Mouse (Mus musculus) stomach, postnatal 0 days (tissue): ENCODE results near the gene 4922502D21Rik. TPM values are rescaled to one million over a fixed set of nuclear protein-coding genes. Genes with fewer than 3 reads are reported as not detected.

Source experiments
- ATAC-seq: fragments of 200-750 bp; cut with Nextera tagmentation; 2 replicates; pipeline ENCODE4 v1.8.0; 2017; ENCODE audit not compliant: low FRiP score, low TSS enrichment
- DNase-seq: peaks from one replicate; pipeline ENCODE4 v3.0.0-alpha.2; 2016; ENCODE audit warnings: low spot score
- H3K27ac ChIP-seq: fragments of 300-500 bp; sonication (generic); replicated peaks from 2 replicates; pipeline ENCODE4 v1.5.1; 2014; ENCODE audit warnings: mild to moderate bottlenecking, control low read depth
- H3K27me3 ChIP-seq: fragments of 300-500 bp; sonication (generic); 2 replicates; pipeline ENCODE4 v1.6.1; 2014; ENCODE audit warnings: low read length; ENCODE audit not compliant: control insufficient read depth, insufficient read depth
- H3K36me3 ChIP-seq: fragments of 300-500 bp; sonication (generic); 2 replicates; pipeline ENCODE4 v1.6.1; 2014; ENCODE audit warnings: low read length, mixed read lengths; ENCODE audit not compliant: control insufficient read depth, insufficient read depth
- H3K4me1 ChIP-seq: fragments of 300-500 bp; sonication (generic); replicated peaks from 2 replicates; pipeline ENCODE4 v1.6.1; 2014; ENCODE audit warnings: antibody characterized with exemption; ENCODE audit not compliant: control insufficient read depth, insufficient read depth
- H3K4me2 ChIP-seq: fragments of 300-500 bp; sonication (generic); replicated peaks from 2 replicates; pipeline ENCODE4 v1.6.1; 2014; ENCODE audit warnings: low read depth, mild to moderate bottlenecking, control low read depth, moderate library complexity
- H3K4me3 ChIP-seq: fragments of 300-500 bp; sonication (generic); 2 replicates; pipeline ENCODE4 v1.5.1; 2014; ENCODE audit warnings: low read depth, low read length, control low read depth
- H3K9ac ChIP-seq: fragments of 300-500 bp; sonication (generic); 2 replicates; pipeline ENCODE4 v1.6.1; 2014; ENCODE audit warnings: mild to moderate bottlenecking, low read length, control low read depth, mixed read lengths
- H3K9me3 ChIP-seq: fragments of 300-500 bp; sonication (generic); 2 replicates; pipeline ENCODE4 v1.6.1; 2016; ENCODE audit warnings: low read length; ENCODE audit not compliant: control insufficient read depth
- CTCF ChIP-seq: IDR thresholded peaks from 2 replicates; pipeline ENCODE4 v1.5.1; 2016; ENCODE audit warnings: antibody characterized with exemption, low read depth, mild to moderate bottlenecking, moderate library complexity
- EP300 ChIP-seq: optimal IDR thresholded peaks from 2 replicates; pipeline ENCODE3; 2016; ENCODE audit warnings: antibody characterized with exemption
- WGBS: fragments of 180-500 bp; shearing (Covaris S2); extraction: QIAGEN DNeasy Blood & Tissue Kit; methylation state at CpG from one replicate; pipeline ENCODE4 v1.1.7; 2014; 5-methylcytosine and 5-hydroxymethylcytosine counted together
- polyA plus RNA-seq: library from polyadenylated mRNA; unstranded; fragments of >200 nt; fragmentation: Nextera tagmentation; extraction: Ambion mirVana; gene quantifications from 2 replicates; pipeline ENCODE4 v1.2.1, GENCODE M21; 2015

Gene 4922502D21Rik
- not detected in 2 replicates for polyA plus RNA-seq

DNA sequence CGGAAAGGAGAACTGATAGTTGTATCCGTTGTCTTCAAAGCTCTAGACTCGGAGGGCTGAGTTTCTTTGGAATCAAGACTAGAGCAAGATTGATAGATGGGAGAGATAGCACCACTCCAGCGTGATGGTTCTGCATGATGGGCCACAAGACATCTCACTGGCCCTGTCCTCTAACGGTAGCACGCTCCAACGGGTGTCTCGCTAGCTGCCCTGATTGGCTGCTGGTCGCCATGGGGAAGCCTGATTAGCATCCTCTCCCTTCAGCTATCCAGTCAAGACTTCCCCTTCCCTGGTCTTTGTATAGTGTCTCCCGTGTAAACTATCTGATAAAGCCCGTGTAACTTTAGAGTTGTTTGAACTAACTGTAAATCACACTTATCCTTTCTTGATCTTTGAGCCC, at the start of gene 4922502D21Rik:
4922502D21Rik (minus strand) TSS at position 187 of the 400 bp plus-strand sequence.
- Histone ChIP-seq H3K4me3 (no peak within 1 kb of the TSS), H3K36me3 (no peaks in the 10 kb centered on the region), H3K27ac (no peak within 1 kb of the TSS), H3K4me1 (no peaks in the 10 kb centered on the region), H3K4me2 (no peak within 1 kb of the TSS), H3K9me3 (no peaks in the 10 kb centered on the region), H3K27me3 (no peaks in the 10 kb centered on the region), H3K9ac (no peak within 1 kb of the TSS)
- ATAC-seq (no peak), DNase-seq (no peak)
- WGBS: 50% methylated on average over 11 of the region's 11 CpGs
- TF ChIP-seq CTCF: no peak
- no peak for TF ChIP-seq EP300

DNA sequence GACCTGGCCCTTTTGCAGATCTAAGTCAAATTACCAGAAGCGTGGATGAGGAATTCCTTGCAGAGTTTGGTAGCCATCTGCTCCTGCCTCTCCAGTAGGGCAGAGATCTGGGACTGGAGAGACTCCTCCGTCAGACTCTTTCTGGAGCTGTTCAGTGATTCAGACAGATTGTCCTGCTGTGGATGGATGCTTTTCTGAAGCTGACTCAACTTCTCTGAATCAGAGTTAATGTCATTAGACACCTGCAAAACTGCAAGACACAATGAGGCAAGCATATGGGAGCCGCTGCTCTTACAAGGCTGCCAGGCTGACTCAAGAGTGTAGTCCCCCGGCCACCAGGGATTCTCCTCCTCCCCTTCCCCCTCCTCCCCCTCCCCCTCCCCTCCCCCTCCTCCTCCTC, 48.9 kb upstream of the 4922502D21Rik start:
- ATAC-seq: no peak
- TF ChIP-seq EP300: no peak
- no peak for TF ChIP-seq CTCF
- no peaks in the 10 kb centered on the region for H3K36me3 ChIP-seq
- H3K27ac ChIP-seq: no peak overlapping the region
- H3K4me3 ChIP-seq: no peak overlapping the region
- DNase-seq: no peak
- H3K4me2 ChIP-seq: no peak overlapping the region
- H3K9me3 ChIP-seq: no peaks in the 10 kb centered on the region
- no peaks in the 10 kb centered on the region for H3K4me1 ChIP-seq
- no peaks in the 10 kb centered on the region for H3K27me3 ChIP-seq
- H3K9ac ChIP-seq: no peak overlapping the region
- 67% methylated on average over 4 of the region's 4 CpGs for WGBS

DNA sequence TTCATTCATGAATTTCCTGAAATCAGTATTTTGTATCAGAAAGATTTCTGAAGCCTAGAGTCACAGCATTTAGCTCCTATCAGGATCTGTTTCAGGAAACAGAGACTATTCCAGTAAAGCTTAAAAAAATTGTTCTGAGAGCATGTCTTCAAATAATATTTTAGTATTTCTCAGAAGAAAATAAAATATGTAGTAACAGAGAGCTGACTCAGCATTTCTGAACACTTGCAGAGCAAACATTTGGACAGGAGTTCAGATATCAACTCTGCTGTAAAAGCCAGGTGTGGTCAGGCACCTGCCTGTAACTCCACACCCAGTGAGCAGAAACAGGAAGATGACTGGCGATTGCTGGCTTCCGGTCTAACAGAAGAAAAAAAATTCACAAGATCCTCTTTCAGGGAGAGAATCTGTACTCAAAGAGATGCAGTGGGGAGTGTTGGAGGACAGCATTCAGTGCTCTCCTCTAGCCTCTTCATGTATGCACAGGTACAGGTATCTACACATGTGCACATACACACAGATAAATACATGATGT, 43.4 kb upstream of the 4922502D21Rik start:
- no peak overlapping the region for H3K4me2 ChIP-seq
- H3K4me1 ChIP-seq: no peaks in the 10 kb centered on the region
- H3K4me3 ChIP-seq: no peak overlapping the region
- no peaks in the 10 kb centered on the region for H3K9me3 ChIP-seq
- no peaks in the 10 kb centered on the region for H3K27me3 ChIP-seq
- H3K27ac ChIP-seq: no peak overlapping the region
- DNase-seq (peak; percentile 26), ATAC-seq (peak; percentile 82; the same call in 1 of the 2 replicates)
- WGBS: 47% methylated on average over 2 of the region's 2 CpGs
- TF ChIP-seq CTCF (no peak), EP300 (no peak)
- no peaks in the 10 kb centered on the region for H3K36me3 ChIP-seq
- H3K9ac ChIP-seq: no peak overlapping the region

DNA sequence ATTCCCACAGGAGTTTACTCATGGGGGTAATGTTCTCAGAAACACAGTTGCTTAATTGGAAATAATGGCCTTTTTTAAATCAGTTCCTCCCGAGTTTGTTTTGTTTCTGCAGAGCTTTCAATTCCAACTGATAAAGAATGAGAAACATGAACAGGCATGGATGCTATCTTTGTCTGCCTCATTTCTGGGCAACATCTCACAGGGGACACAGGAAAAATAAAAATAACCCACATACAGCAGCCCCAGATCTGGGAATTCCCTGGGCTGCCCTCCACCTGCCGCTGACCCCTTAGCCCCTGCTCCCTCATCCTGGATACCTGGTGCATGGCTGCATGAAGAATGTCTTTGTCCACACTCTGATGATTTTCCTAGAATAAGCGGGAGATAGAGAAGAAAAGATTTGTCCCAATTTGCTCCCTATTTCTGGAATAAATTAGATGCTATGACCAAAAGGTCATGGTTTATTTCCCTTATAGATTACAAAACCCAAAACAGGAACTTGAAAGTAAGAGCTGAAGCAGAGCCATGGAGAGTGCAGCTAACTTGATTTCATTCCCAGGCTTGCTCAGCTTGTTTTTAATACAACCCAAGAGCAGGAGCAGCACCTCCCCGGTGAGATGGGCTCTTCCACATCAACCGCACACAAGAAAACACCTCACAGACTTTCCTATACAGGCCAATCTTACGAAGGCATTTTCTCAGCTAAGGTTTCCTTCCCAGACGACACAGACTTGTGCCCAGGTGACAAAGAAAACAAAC, 38.0 kb upstream of the 4922502D21Rik start:
- Histone ChIP-seq H3K36me3 (no peaks in the 10 kb centered on the region), H3K27ac (no peak overlapping the region), H3K9ac (no peak overlapping the region), H3K4me1 (no peaks in the 10 kb centered on the region), H3K4me2 (no peak overlapping the region), H3K9me3 (no peaks in the 10 kb centered on the region), H3K27me3 (no peaks in the 10 kb centered on the region), H3K4me3 (no peak overlapping the region)
- TF ChIP-seq EP300 (no peak), CTCF (no peak)
- ATAC-seq (no peak), DNase-seq (no peak)
- WGBS: 65% methylated on average over 7 of the region's 7 CpGs

DNA sequence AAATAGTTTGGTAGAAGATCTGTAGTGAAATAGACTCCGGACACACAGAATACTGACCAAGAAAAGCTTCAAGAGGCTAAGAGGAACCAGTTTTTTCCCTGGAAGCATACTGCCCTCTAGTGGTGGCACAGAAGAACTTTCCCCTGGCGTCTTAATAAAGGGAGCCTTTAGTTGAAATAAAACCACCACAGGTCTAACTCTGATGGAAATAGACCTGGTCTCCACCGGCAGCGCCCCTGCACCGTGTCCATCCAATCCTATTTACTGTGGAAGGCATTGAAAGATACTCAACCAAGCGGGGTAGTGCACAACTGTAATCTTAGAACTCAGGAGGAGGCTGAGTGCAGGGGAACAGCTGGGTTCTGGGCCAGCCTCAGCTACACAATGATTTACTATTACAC, 34.4 kb upstream of the 4922502D21Rik start:
- H3K9me3 ChIP-seq: no peaks in the 10 kb centered on the region
- no peaks in the 10 kb centered on the region for H3K36me3 ChIP-seq
- TF ChIP-seq CTCF (peak; percentile 92), EP300 (no peak)
- WGBS: 6% methylated on average over 6 of the region's 6 CpGs
- H3K9ac ChIP-seq: no peak overlapping the region
- DNase-seq (peak; percentile 36), ATAC-seq (peak; percentile 56; the same call in 1 of the 2 replicates)
- no peaks in the 10 kb centered on the region for H3K27me3 ChIP-seq
- H3K4me1 ChIP-seq: no peaks in the 10 kb centered on the region
- H3K27ac ChIP-seq: no peak overlapping the region
- H3K4me3 ChIP-seq: no peak overlapping the region
- H3K4me2 ChIP-seq: no peak overlapping the region

DNA sequence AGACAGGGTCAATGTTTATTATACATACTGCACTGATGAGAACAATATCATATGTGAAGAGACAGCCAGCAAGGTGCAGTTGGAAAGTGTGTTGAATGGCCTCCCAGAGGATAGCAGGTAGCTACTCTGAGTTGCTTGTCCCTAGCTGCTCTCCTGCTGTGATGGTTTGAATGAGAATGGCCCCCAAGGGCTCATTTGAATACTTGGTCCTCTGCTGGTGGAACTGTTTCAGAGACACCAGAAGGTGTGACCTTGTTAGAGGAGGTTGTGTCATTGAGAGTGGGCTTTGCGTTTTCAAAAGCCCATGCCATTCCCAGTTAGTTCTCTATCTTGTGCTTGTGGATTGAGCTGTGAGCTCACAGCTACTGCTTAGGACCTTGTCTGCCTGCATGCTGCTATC, 32.3 kb upstream of the 4922502D21Rik start:
- H3K4me3 ChIP-seq: no peak overlapping the region
- no peak for TF ChIP-seq CTCF
- TF ChIP-seq EP300: no peak
- H3K36me3 ChIP-seq: no peaks in the 10 kb centered on the region
- no peak overlapping the region for H3K27ac ChIP-seq
- no peak for DNase-seq
- no peak overlapping the region for H3K9ac ChIP-seq
- 37% methylated on average over 1 of the region's 1 CpGs for WGBS
- H3K4me2 ChIP-seq: no peak overlapping the region
- no peaks in the 10 kb centered on the region for H3K4me1 ChIP-seq
- H3K9me3 ChIP-seq: no peaks in the 10 kb centered on the region
- ATAC-seq: no peak
- no peaks in the 10 kb centered on the region for H3K27me3 ChIP-seq
